Mouse (Mus musculus) neural tube, embryonic 15.5 days (tissue): ENCODE data around the gene Tmem123. TPM values are rescaled to one million over a fixed set of nuclear protein-coding genes. Genes with fewer than 3 reads are reported as not detected.

Experiments
- ATAC-seq: fragments of 200-750 bp; cut with Nextera tagmentation; 2 replicates; pipeline ENCODE4 v1.8.0; 2017; ENCODE audit warnings: mild to moderate bottlenecking, moderate TSS enrichment, moderate library complexity; ENCODE audit not compliant: low FRiP score
- H3K27ac ChIP-seq: fragments of 300-500 bp; sonication (generic); replicated peaks from 2 replicates; pipeline ENCODE4 v1.5.1; 2015; ENCODE audit warnings: mild to moderate bottlenecking, inconsistent platforms
- H3K27me3 ChIP-seq: fragments of 300-500 bp; sonication (generic); replicated peaks from 2 replicates; pipeline ENCODE4 v1.6.1; 2015; ENCODE audit warnings: inconsistent platforms
- H3K36me3 ChIP-seq: fragments of 300-500 bp; sonication (generic); 2 replicates; pipeline ENCODE4 v1.6.1; 2015; ENCODE audit warnings: inconsistent platforms
- H3K4me1 ChIP-seq: fragments of 300-500 bp; sonication (generic); 2 replicates; pipeline ENCODE4 v1.6.1; 2015; ENCODE audit warnings: inconsistent platforms
- H3K4me2 ChIP-seq: fragments of 300-500 bp; sonication (generic); 2 replicates; pipeline ENCODE4 v1.6.1; 2015; ENCODE audit warnings: inconsistent platforms, mild to moderate bottlenecking, moderate library complexity
- H3K4me3 ChIP-seq: fragments of 300-500 bp; sonication (generic); replicated peaks from 2 replicates; pipeline ENCODE4 v1.5.1; 2015; ENCODE audit warnings: mild to moderate bottlenecking, inconsistent platforms
- H3K9ac ChIP-seq: fragments of 300-500 bp; sonication (generic); replicated peaks from 2 replicates; pipeline ENCODE4 v1.6.1; 2015; ENCODE audit warnings: mild to moderate bottlenecking, inconsistent platforms
- H3K9me3 ChIP-seq: fragments of 300-500 bp; sonication (generic); replicated peaks from 2 replicates; pipeline ENCODE4 v1.6.1; 2016; ENCODE audit warnings: inconsistent platforms
- WGBS: fragments of 180-500 bp; shearing (Covaris S2); methylation state at CpG from one replicate; pipeline ENCODE4 v1.1.7; 2015; ENCODE audit warnings: mixed read lengths; 5-methylcytosine and 5-hydroxymethylcytosine counted together
- polyA plus RNA-seq: library from polyadenylated mRNA; unstranded; fragments of >200 nt; fragmentation: Nextera tagmentation; extraction: Ambion mirVana; gene quantifications from 2 replicates; pipeline ENCODE4 v1.2.1, GENCODE M21; 2015

Tmem123 gene
- polyA plus RNA-seq, 1 experiment from 2014 or later: 13.5 TPM

DNA sequence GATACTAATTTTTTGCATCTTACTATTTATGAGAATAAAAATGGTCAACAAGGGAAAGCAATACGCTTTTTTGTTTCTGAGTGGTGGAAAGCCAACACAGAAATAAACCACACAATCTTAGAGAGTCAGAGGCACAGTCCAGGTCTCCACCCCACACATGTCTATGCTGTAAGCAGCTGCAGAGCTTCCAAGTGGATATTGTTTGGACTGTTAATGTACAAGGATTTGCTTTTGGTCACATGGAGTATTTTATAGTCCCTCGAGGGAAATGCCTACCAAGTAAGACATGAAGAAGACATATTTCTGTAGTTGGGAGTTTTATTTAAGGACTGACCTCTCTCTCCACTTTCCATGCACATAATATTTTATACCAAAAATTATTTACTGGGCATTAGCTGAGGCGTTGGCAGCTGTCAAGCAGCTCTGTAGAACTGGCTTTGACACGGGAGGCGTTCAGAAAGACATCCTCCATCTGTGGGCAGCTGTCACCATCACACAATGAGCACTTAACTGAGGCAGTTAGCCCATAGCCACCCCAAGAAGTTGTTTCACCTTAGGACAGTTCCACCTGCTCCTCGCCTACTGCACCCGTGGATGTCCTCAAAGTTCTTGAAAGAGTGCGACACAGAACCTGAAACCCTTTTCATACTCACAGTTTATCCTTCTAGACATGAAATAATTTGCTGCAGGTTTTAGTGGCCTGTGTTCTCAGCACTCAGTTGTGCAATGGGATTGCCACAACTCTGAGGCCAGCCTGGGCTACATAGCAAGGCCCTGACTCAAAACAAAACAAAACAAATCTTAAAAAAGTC lies 26.1 kb downstream of the Tmem123 start:
- WGBS: 95% methylated on average over 8 of the region's 8 CpGs

DNA sequence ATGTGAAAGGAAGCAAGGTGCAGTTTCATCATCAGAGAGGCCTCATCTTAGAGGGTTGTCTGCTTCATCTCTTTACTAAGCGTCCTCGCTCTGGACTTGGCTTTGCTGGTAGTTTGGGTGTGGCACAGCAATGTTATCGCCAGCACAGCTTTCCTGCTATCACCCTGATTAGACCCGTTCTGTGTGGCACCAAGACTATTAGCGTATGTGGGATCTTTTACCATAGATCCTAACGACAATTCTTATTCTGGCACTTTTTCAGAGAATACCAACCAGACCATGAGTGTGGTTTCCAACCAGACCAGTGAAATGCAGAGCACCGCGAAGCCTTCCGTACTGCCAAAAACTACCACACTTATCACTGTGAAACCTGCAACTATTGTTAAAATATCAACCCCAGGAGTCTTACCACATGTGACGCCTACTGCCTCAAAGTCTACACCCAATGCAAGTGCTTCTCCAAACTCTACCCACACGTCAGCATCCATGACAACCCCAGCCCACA lies 26.8 kb downstream of the Tmem123 start:
- H3K4me3 ChIP-seq: no peak overlapping the region
- 0 out of 2 replicates have a peak, but pooled peaks cover 2% of the 10 kb centered on the region for H3K36me3 ChIP-seq
- no peaks in the 10 kb centered on the region for H3K27me3 ChIP-seq
- H3K9me3 ChIP-seq: no peaks in the 10 kb centered on the region
- H3K4me1 ChIP-seq: no peaks in the 10 kb centered on the region
- no peak overlapping the region for H3K4me2 ChIP-seq
- no peak overlapping the region for H3K27ac ChIP-seq
- H3K9ac ChIP-seq: no peak overlapping the region
- WGBS: 97% methylated on average over 11 of the region's 11 CpGs
- no peak for ATAC-seq

More for the DNA sequence above, 26.1 kb downstream of the Tmem123 start:
- Histone ChIP-seq H3K4me2 (no peak overlapping the region), H3K9ac (no peak overlapping the region), H3K9me3 (no peaks in the 10 kb centered on the region), H3K36me3 (0 out of 2 replicates have a peak, but pooled peaks cover 2% of the 10 kb centered on the region), H3K4me3 (no peak overlapping the region), H3K27ac (no peak overlapping the region), H3K27me3 (no peaks in the 10 kb centered on the region), H3K4me1 (no peaks in the 10 kb centered on the region)
- ATAC-seq: no peak

DNA sequence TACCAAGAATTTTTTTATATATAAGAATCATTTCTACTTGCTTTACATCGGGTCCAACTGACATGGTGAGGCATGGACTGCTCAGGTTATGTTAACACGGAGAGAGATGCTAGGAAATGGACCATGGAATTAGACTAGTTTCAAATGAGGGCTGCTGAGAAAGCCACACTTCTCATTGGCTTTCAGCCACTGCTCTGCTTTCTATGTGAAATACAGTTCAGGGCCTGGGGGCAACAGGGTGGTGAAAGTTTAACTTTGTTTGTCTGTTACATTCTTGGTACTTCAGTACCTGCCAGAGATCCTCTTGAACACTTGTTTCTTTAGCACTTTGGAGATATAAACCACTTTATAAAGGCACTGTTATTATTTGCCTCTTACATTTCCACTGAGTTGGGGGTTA lies 29.7 kb downstream of the Tmem123 start:
- H3K4me3 ChIP-seq: no peak overlapping the region
- H3K36me3 ChIP-seq: 0 out of 2 replicates have a peak, but pooled peaks cover 2% of the 10 kb centered on the region
- no peak overlapping the region for H3K4me2 ChIP-seq
- no peaks in the 10 kb centered on the region for H3K27me3 ChIP-seq
- H3K27ac ChIP-seq: no peak overlapping the region
- no peaks in the 10 kb centered on the region for H3K9me3 ChIP-seq
- 91% methylated on average over 2 of the region's 2 CpGs for WGBS
- H3K4me1 ChIP-seq: no peaks in the 10 kb centered on the region
- ATAC-seq: no peak
- H3K9ac ChIP-seq: no peak overlapping the region

DNA sequence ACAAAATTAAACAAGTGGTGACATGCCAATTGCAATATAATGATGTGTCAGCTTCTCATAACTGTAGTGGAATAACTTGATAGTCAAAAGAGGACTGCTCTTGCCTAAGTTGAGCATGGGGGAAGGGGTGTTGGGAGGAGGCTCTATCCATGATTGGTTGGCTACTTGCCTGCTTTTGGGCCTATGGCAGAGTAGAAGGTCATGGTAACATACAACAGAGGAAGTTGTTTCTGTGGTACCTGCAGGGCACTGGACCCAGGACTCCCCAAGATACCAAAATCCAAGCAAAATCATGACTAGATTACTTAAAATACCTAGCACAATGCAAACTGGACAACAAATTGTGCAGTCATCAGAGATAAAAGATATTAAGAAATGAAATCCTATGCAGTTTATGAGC lies 31.7 kb downstream of the Tmem123 start:
- 0 out of 2 replicates have a peak, but pooled peaks cover 2% of the 10 kb centered on the region for H3K36me3 ChIP-seq

DNA sequence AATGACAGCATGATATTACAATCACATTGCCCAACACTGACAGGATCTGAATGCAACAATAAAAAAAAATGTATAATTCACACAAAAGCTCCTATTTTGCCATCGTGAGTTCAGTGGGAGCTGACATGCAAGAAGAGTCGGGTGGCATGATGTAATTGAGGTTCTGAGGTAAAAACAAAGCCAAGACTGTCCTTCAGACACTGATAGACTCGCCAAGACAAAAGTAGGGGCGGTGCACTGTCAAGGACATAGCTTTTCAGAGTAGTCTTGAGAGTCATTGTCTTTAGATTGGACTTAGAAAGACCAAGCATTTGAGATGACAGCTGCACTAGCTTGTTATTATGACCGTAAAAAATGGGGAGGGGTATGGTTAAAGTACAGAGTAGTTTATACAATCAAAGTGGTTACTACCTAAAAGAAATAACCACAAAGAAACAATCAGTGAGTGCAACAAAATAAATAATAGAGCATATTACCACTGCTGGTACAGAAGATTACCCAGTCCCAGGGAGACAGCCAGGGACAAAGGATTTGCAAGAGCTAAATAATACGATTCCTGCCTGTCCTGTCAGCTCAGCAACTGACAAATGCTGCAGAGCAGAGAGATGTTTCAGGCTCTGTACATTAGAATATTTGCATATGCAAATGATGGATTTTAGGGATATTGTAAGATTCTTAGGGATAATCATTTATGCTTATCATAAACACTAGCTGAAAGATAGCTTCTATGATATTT lies 32.5 kb downstream of the Tmem123 start:
- no peak overlapping the region for H3K4me2 ChIP-seq
- no peaks in the 10 kb centered on the region for H3K27me3 ChIP-seq
- H3K4me3 ChIP-seq: no peak overlapping the region
- H3K9me3 ChIP-seq: no peaks in the 10 kb centered on the region
- no peak overlapping the region for H3K9ac ChIP-seq
- H3K27ac ChIP-seq: no peak overlapping the region
- WGBS: 68% methylated on average over 6 of the region's 6 CpGs
- 0 out of 2 replicates have a peak, but pooled peaks cover 2% of the 10 kb centered on the region for H3K36me3 ChIP-seq
- H3K4me1 ChIP-seq: no peaks in the 10 kb centered on the region
- ATAC-seq: no peak

More for the DNA sequence above, 31.7 kb downstream of the Tmem123 start:
- Histone ChIP-seq H3K9me3 (no peaks in the 10 kb centered on the region), H3K27ac (no peak overlapping the region), H3K4me2 (no peak overlapping the region), H3K9ac (no peak overlapping the region), H3K4me1 (no peaks in the 10 kb centered on the region), H3K4me3 (no peak overlapping the region), H3K27me3 (no peaks in the 10 kb centered on the region)
- no peak for ATAC-seq

DNA sequence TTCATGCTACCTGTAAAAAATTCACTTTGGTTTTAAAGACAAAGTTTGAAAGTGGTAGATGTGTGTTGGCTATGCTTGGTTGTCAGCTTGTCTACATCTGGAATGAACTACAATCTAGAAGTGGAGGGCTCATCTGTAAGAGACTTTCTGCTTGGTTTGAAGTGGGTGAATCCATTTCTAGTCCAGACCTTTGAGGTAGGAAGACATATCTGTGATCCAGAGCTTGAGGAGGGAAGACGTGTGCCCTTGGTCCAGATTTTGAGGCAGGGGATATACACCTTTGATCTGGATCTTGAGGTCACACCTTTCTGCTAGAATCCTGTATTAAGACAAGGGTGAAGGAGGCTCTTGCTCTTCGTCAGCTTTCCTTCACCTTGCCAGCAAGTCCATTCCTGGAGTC lies 33.7 kb downstream of the Tmem123 start:
- Histone ChIP-seq H3K27ac (no peak overlapping the region), H3K4me3 (no peak overlapping the region), H3K9ac (no peak overlapping the region), H3K4me1 (no peaks in the 10 kb centered on the region), H3K9me3 (no peaks in the 10 kb centered on the region), H3K36me3 (0 out of 2 replicates have a peak, but pooled peaks cover 2% of the 10 kb centered on the region), H3K27me3 (no peaks in the 10 kb centered on the region), H3K4me2 (no peak overlapping the region)
- no peak for ATAC-seq
- WGBS: 94% methylated on average over 2 of the region's 2 CpGs

DNA sequence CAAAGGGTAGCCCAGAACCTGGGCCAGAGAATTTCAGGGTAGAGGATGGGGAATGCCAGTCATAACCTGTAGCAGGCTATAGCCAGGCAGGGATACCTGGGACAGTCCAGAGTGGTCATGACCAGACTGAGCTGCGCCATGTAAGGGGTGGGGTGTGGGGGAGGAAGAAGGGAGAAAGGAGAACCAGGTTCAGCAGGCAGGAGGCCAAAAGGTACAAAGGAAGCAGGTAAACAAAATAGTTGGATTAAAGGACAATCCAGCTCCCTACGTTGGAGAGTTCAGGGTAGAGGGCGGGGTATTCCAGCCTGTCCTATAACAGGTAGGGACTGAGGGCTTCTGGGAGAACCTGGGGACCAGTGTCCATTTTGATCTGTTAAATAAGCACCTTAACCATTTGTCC lies 34.7 kb downstream of the Tmem123 start:
- Histone ChIP-seq H3K36me3 (0 out of 2 replicates have a peak, but pooled peaks cover 2% of the 10 kb centered on the region), H3K4me1 (no peaks in the 10 kb centered on the region), H3K4me3 (no peak overlapping the region), H3K27ac (no peak overlapping the region), H3K27me3 (no peaks in the 10 kb centered on the region), H3K9me3 (no peaks in the 10 kb centered on the region), H3K9ac (no peak overlapping the region), H3K4me2 (no peak overlapping the region)
- ATAC-seq: no peak
- WGBS: 94% methylated on average over 3 of the region's 3 CpGs

DNA sequence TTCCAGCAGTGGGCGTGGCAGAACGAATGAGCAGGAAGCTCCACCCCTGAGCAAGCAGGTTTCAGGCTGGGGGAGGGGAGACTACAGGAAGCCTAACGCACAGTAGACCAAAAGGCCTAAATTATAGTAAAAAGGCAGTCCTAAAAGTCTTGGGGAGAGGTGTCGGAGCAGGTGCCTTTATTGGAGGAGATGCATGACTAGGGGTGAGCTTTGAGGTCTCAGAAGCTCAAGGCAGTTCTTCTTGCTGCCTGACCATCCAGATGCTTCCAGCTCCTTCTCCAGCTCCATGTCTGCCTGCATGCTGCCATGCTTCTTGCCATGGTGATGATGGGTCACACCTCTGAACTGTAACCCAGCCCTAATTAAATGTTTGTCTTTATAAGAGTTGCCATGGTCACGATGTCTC lies 41.3 kb downstream of the Tmem123 start:
- H3K4me2 ChIP-seq: no peak overlapping the region
- peaks cover 3% of the 10 kb centered on the region; the same call in 1 of the 2 replicates for H3K36me3 ChIP-seq
- no peak overlapping the region for H3K4me3 ChIP-seq
- no peaks in the 10 kb centered on the region for H3K9me3 ChIP-seq
- H3K4me1 ChIP-seq: no peaks in the 10 kb centered on the region
- no peak overlapping the region for H3K27ac ChIP-seq
- no peak for ATAC-seq
- no peak overlapping the region for H3K9ac ChIP-seq
- WGBS: 50% methylated on average over 5 of the region's 5 CpGs
- H3K27me3 ChIP-seq: no peaks in the 10 kb centered on the region

DNA sequence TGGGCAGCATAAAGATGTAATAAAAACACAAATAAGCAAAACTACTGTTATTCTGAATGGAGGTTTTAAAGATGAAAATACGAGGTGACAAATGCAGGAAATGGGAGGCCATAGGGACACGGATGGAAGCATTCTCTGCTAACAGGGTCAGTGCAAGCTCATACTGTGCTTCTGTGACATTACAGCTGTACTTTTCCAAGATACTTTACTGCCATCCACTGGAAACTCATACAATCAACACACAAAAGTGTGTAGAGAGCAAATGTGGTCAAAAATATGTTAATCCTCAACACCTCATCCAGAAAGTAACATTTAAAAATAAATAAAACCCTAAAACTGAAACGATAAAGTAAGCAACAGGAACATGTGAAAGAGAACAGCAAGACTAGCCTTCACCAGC lies 58.9 kb downstream of the Tmem123 start:
- no peak for ATAC-seq
- Histone ChIP-seq H3K27me3 (no peaks in the 10 kb centered on the region), H3K27ac (no peak overlapping the region), H3K4me1 (no peaks in the 10 kb centered on the region), H3K4me2 (no peak overlapping the region), H3K9ac (no peak overlapping the region), H3K4me3 (no peak overlapping the region), H3K36me3 (peaks cover 41% of the 10 kb centered on the region), H3K9me3 (no peaks in the 10 kb centered on the region)
- WGBS: 88% methylated on average over 3 of the region's 3 CpGs

DNA sequence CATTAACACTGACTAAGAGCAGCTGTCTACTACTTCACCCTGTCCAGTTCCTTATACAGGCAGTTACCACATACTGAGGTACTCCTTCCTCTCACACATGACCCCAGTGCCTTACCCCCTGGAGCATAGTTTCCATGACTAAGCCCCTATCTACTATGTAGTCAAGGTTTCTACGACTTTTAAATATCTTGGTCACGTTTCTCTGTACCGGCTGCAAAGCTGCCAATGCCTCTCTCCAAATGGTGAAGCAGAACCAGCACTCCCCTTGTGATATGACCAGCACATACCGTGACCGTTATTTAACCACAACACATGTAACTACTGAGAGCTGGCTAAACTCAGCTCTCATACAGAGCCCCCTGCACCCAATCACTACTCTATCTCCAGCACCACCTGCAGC lies 61.1 kb downstream of the Tmem123 start:
- no peak; the same call in 1 of the 2 replicates for ATAC-seq
- no peak overlapping the region for H3K9ac ChIP-seq
- no peak overlapping the region for H3K27ac ChIP-seq
- 93% methylated on average over 5 of the region's 5 CpGs for WGBS
- H3K4me1 ChIP-seq: peaks cover 7% of the 10 kb centered on the region
- H3K27me3 ChIP-seq: no peaks in the 10 kb centered on the region
- H3K4me3 ChIP-seq: no peak overlapping the region
- H3K4me2 ChIP-seq: no peak overlapping the region
- H3K36me3 ChIP-seq: peaks cover 25% of the 10 kb centered on the region
- H3K9me3 ChIP-seq: no peaks in the 10 kb centered on the region

DNA sequence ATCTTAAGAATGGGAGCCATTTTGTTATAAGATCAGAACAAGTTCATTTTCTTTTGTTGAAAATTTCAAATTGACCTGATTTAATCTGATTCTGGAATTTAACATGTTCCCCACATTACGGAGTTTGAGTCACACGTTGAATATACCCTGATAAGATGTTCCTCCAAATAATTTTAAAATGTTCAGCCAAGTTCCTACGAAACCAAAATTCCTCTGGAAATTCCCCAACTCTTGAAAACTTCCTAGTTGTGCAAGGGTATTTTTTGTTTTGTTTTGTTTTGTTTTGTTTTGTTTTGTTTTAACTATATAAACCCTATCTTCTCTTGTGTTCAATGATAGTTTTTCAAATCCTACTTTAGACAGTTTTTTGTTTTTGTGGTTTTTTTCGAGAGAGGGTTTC lies 64.9 kb downstream of the Tmem123 start:
- Histone ChIP-seq H3K4me2 (no peak overlapping the region), H3K27ac (no peak overlapping the region), H3K9ac (no peak overlapping the region), H3K9me3 (no peaks in the 10 kb centered on the region), H3K4me3 (no peak overlapping the region), H3K27me3 (no peaks in the 10 kb centered on the region), H3K4me1 (peaks cover 34% of the 10 kb centered on the region), H3K36me3 (peaks cover 8% of the 10 kb centered on the region; the same call in 1 of the 2 replicates)
- ATAC-seq: no peak
- 91% methylated on average over 4 of the region's 4 CpGs for WGBS
